Mouse (Mus musculus) liver, postnatal 0 days (tissue): ENCODE results near the gene Olfr613. TPM values are rescaled to one million over a fixed set of nuclear protein-coding genes. Genes with fewer than 3 reads are reported as not detected.
"Not testable (repeated sequence)": the region's sequence is repeated elsewhere in the genome, so short reads cannot be mapped to it uniquely, and the experiment has no call there.

Experiments used
- ATAC-seq: fragments of 200-750 bp; cut with Nextera tagmentation; 2 replicates; pipeline ENCODE4 v1.8.0; 2017; ENCODE audit warnings: mild to moderate bottlenecking, moderate library complexity
- DNase-seq: peaks from one replicate; pipeline ENCODE4 v3.0.0-alpha.2; 2016
- H3K27ac ChIP-seq: fragments of 300-500 bp; sonication (generic); 2 replicates; pipeline ENCODE4 v1.5.1; 2014; ENCODE audit warnings: antibody characterized with exemption, moderate library complexity, mild to moderate bottlenecking, low read depth
- H3K27me3 ChIP-seq: fragments of 300-500 bp; sonication (generic); 2 replicates; pipeline ENCODE4 v1.6.1; 2014; ENCODE audit warnings: low read length, control low read depth, mixed read lengths; ENCODE audit not compliant: insufficient read depth
- H3K36me3 ChIP-seq: fragments of 300-500 bp; sonication (generic); replicated peaks from 2 replicates; pipeline ENCODE4 v1.6.1; 2014; ENCODE audit warnings: mild to moderate bottlenecking, control low read depth, low read length, moderate library complexity, mixed read lengths; ENCODE audit not compliant: insufficient read depth
- H3K4me1 ChIP-seq: fragments of 300-500 bp; sonication (generic); 2 replicates; pipeline ENCODE4 v1.6.1; 2014; ENCODE audit warnings: antibody characterized with exemption, mild to moderate bottlenecking, control low read depth; ENCODE audit not compliant: insufficient read depth
- H3K4me2 ChIP-seq: fragments of 300-500 bp; sonication (generic); 2 replicates; pipeline ENCODE4 v1.6.1; 2014; ENCODE audit warnings: low read depth, mild to moderate bottlenecking, low read length, moderate library complexity, mixed read lengths
- H3K4me3 ChIP-seq: fragments of 300-500 bp; sonication (generic); 2 replicates; pipeline ENCODE4 v1.5.1; 2014; ENCODE audit warnings: low read depth, low read length
- H3K9ac ChIP-seq: fragments of 300-500 bp; sonication (generic); replicated peaks from 2 replicates; pipeline ENCODE4 v1.6.1; 2014; ENCODE audit warnings: mild to moderate bottlenecking, moderate library complexity
- H3K9me3 ChIP-seq: fragments of 300-500 bp; sonication (generic); 2 replicates; pipeline ENCODE4 v1.6.1; 2016; ENCODE audit warnings: mild to moderate bottlenecking, control low read depth, low read length, mixed read lengths
- CTCF ChIP-seq: sonication (generic); IDR thresholded peaks from 2 replicates; pipeline ENCODE4 v1.5.1; 2016; ENCODE audit warnings: antibody characterized with exemption, low read depth
- EP300 ChIP-seq: IDR thresholded peaks from 2 replicates; pipeline ENCODE4 v1.6.1; 2016; ENCODE audit warnings: antibody characterized with exemption, low read depth, mild to moderate bottlenecking
- WGBS: fragments of 180-500 bp; shearing (Covaris S2); extraction: QIAGEN DNeasy Blood & Tissue Kit; methylation state at CpG from one replicate; pipeline ENCODE4 v1.1.7; 2014; ENCODE audit not compliant: insufficient replicate concordance; 5-methylcytosine and 5-hydroxymethylcytosine counted together
- polyA plus RNA-seq: library from polyadenylated mRNA; unstranded; fragments of >200 nt; fragmentation: Nextera tagmentation; extraction: Ambion mirVana; gene quantifications from 2 replicates; pipeline ENCODE4 v1.2.1, GENCODE M21; 2015

Gene Olfr613
- polyA plus RNA-seq: not detected in 2 replicates

DNA sequence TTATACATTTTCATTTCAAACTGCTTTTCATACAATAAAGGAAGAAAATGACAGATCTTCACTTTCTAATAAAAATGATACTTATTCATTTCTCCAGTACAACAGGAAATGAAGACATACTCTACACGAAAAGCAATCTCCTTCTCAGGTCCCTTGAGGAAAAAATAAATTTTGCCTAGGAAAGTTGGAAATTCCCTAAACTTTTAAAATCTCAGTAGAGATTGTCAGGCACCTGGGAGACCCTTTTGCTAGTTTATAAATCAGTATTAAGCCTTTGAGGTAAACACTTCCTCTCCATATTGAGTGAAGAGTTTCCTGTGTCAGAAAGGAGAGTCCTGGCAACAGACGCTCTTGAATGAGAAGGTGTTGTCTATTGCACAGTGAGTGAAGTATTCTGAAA lies at the start of gene Olfr613:
Gene Olfr613 (plus strand): TSS at position 301 of the 400 bp plus-strand sequence.
- WGBS: 56% methylated on average over 2 of the region's 2 CpGs
- H3K27ac ChIP-seq: no peak within 1 kb of the TSS
- no peak for ATAC-seq

DNA sequence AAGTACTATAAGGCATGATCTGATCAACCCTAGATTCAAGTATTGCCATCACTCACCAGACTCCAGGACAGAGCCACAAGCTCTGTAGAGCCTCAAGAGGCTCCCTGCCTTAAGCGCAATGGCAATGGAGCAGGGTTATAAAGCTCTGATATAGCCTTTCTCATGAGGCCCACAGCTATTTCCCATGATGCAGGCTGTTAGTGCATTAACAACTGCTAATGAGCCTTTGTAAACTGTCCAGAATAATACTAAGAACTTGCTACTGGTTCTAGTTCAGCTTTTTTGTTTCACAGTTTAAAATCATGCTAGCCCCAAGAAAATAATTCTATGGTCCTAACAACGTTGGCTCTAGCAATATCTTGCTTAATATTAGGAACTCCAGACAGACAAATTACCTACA lies 35.9 kb upstream of the Olfr613 start, which contains the start of gene Olfr610:
Gene Olfr610 (minus strand): TSS at position 101 of the 400 bp plus-strand sequence.
- TF ChIP-seq CTCF (no peak), EP300 (no peak)
- Histone ChIP-seq H3K27me3 (no peaks in the 10 kb centered on the region), H3K4me1 (no peaks in the 10 kb centered on the region), H3K9ac (no peak within 1 kb of the TSS), H3K36me3 (no peaks in the 10 kb centered on the region), H3K27ac (no peak within 1 kb of the TSS), H3K4me3 (no peak within 1 kb of the TSS), H3K9me3 (no peaks in the 10 kb centered on the region), H3K4me2 (no peak within 1 kb of the TSS)
- ATAC-seq (no peak), DNase-seq (no peak)
- 74% methylated on average over 2 of the region's 2 CpGs for WGBS

More for the DNA sequence above, at the start of gene Olfr613:
- Histone ChIP-seq H3K9me3 (no peaks in the 10 kb centered on the region), H3K4me1 (no peaks in the 10 kb centered on the region), H3K4me3 (no peak within 1 kb of the TSS), H3K36me3 (no peaks in the 10 kb centered on the region), H3K4me2 (no peak within 1 kb of the TSS), H3K27me3 (no peaks in the 10 kb centered on the region), H3K9ac (no peak within 1 kb of the TSS)
- no peak for DNase-seq
- TF ChIP-seq EP300: no peak
- no peak for TF ChIP-seq CTCF

DNA sequence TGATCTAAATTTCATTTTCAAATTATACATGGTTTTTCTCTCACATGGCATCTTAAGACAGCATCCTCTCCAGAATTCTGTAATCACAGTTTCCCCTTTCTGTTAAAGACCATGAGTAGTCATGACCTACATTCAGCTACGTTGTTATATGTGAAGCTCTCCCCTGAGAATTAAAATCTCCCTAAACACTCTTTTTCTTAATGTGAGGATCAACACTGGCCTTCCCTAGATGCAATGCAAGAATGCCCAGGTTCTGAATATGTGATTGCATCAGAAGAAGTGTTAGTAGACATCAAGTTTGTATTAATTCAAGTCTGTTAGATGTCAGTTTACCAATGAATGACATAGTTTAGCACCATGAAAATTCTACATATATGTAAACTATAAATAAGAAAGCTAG lies 27.1 kb upstream of the Olfr613 start, which contains the start of gene Olfr611:
Gene Olfr611 (minus strand): TSS at position 101 of the 400 bp plus-strand sequence.
- 54% methylated on average over 1 of the region's 1 CpGs for WGBS
- not testable (repeated sequence) for H3K27me3 ChIP-seq, H3K36me3 ChIP-seq, ATAC-seq, H3K9me3 ChIP-seq, H3K27ac ChIP-seq, H3K9ac ChIP-seq, H3K4me1 ChIP-seq, DNase-seq, H3K4me3 ChIP-seq, H3K4me2 ChIP-seq

DNA sequence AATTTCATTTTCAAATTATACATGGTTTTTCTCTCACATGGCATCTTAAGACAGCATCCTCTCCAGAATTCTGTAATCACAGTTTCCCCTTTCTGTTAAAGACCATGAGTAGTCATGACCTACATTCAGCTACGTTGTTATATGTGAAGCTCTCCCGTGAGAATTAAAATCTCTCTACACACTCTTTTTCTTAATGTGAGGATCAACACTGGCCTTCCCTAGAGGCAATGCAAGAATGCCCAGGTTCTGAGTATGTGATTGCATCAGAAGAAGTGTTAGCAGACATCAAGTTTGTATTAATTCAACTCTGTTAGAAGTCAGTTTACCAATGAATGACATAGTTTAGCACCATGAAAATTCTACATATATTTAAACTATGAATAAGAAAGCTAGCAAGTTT lies 5.3 kb upstream of the Olfr613 start, which contains the start of gene Olfr612:
Gene Olfr612 (minus strand): TSS at position 101 of the 400 bp plus-strand sequence.
- 76% methylated on average over 2 of the region's 2 CpGs for WGBS
- not testable (repeated sequence) for H3K4me1 ChIP-seq, H3K4me3 ChIP-seq, H3K27ac ChIP-seq, H3K9ac ChIP-seq, H3K4me2 ChIP-seq, DNase-seq, H3K9me3 ChIP-seq, H3K36me3 ChIP-seq, ATAC-seq, H3K27me3 ChIP-seq

DNA sequence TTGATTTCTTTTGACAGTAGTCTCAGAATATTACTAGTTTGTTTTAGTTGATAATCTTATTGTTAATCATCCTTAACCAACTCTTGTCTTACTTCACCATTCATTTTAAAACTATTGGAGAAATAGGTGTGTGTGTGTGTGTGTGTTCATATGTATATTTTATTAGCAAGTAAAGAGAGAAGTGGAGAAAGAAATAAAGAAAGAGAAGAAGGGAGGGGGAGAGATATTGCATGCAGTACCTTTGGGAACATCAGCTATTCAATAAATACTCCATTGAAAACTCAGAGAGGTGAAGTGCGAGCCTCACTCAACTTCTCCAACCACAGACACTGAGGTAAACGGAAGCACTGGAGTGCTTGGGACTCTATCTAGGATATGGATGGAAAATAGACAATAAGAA lies 7.9 kb downstream of the Olfr613 start, which contains the start of gene Olfr615:
Gene Olfr615 (plus strand): TSS at position 301 of the 400 bp plus-strand sequence.
- H3K9ac ChIP-seq: no peak within 1 kb of the TSS
- no peaks in the 10 kb centered on the region for H3K27me3 ChIP-seq
- DNase-seq: no peak
- H3K4me1 ChIP-seq: no peaks in the 10 kb centered on the region
- no peak within 1 kb of the TSS for H3K27ac ChIP-seq
- no peak for ATAC-seq
- WGBS: 67% methylated on average over 2 of the region's 2 CpGs
- TF ChIP-seq CTCF (no peak), EP300 (no peak)
- H3K9me3 ChIP-seq: no peaks in the 10 kb centered on the region
- H3K4me2 ChIP-seq: no peak within 1 kb of the TSS
- H3K4me3 ChIP-seq: no peak within 1 kb of the TSS
- no peaks in the 10 kb centered on the region for H3K36me3 ChIP-seq

DNA sequence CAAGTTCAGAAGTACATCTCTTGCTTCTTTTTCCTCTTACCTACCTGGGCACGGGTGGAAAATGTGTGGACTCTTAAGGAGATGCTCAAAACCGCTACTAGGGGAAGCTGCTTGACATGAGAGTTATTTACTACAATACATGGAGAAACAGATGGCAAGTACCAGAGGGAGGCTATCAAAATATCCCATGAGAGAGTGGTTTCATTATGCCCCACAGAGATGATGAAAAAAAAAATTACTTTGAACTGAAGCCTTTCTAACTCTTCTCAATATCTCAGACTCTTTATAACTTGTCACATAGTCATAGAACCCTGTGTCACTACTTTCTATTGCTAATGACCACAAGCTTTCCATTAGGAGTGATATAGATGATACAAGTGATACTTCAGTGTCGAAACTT lies 21.2 kb downstream of the Olfr613 start, which contains the start of gene Olfr616:
Gene Olfr616 (minus strand): TSS at position 101 of the 400 bp plus-strand sequence.
- DNase-seq: no peak
- ATAC-seq: no peak
- H3K4me1 ChIP-seq: no peaks in the 10 kb centered on the region
- TF ChIP-seq EP300: no peak
- TF ChIP-seq CTCF: no peak
- no peak within 1 kb of the TSS for H3K4me2 ChIP-seq
- H3K4me3 ChIP-seq: no peak within 1 kb of the TSS
- 65% methylated on average over 3 of the region's 3 CpGs for WGBS
- H3K9ac ChIP-seq: no peak within 1 kb of the TSS
- no peaks in the 10 kb centered on the region for H3K27me3 ChIP-seq
- no peaks in the 10 kb centered on the region for H3K36me3 ChIP-seq
- no peak within 1 kb of the TSS for H3K27ac ChIP-seq
- no peaks in the 10 kb centered on the region for H3K9me3 ChIP-seq

DNA sequence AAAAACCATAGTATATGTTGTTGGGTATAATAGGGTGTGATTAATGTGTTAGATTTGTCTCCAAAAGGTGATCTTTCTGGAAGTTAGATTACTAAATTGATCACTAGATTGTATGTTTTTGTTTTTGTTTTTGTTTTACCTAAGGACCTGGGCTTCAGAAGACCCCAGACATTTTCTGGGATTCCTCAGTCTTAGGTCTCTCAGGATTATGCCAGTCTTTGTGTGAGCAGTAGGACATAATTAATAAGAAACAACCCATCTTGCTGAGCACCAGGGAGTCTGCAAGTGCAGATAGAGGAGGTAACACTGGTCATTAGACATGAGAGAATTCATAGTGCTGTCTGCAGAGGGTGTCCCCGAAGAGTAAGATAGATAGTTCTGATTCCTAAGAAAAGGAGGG lies 24.9 kb downstream of the Olfr613 start, which contains the start of gene Olfr617:
Gene Olfr617 (plus strand): TSS at position 301 of the 400 bp plus-strand sequence.
- Histone ChIP-seq H3K4me1 (no peaks in the 10 kb centered on the region), H3K4me2 (no peak within 1 kb of the TSS), H3K9ac (no peak within 1 kb of the TSS), H3K9me3 (no peaks in the 10 kb centered on the region), H3K27me3 (no peaks in the 10 kb centered on the region), H3K27ac (no peak within 1 kb of the TSS), H3K36me3 (no peaks in the 10 kb centered on the region), H3K4me3 (no peak within 1 kb of the TSS)
- ATAC-seq (no peak), DNase-seq (no peak)
- 79% methylated on average over 1 of the region's 1 CpGs for WGBS
- no peak for TF ChIP-seq EP300
- no peak for TF ChIP-seq CTCF
